Mouse (Mus musculus) MEL (cell line): Measurements from ENCODE around the gene Noxa1.

Experiments used
- CTCF ChIP-seq, 3 experiments: IDR thresholded peaks in 2 of 3; conservative IDR thresholded peaks in 1 of 3; 2 replicates each; pipeline ENCODE4 v1.5.1; 2011 to 2012; ENCODE audit warnings: low read length in 3 of 3, low read depth in 2 of 3, mild to moderate bottlenecking in 2 of 3, improper control_type of control experiment in 1 of 3, inconsistent platforms in 1 of 3, mixed read lengths in 1 of 3, moderate library complexity in 1 of 3; ENCODE audit not compliant: control insufficient read depth in 1 of 3, insufficient read depth in 1 of 3, poor library complexity in 1 of 3, severe bottlenecking in 1 of 3
- ELF1 ChIP-seq: IDR thresholded peaks from 2 replicates; pipeline ENCODE4 v1.6.1; 2014; ENCODE audit warnings: low read depth, mild to moderate bottlenecking, inconsistent platforms, low read length, improper control_type of control experiment, moderate library complexity
- EP300 ChIP-seq, 2 experiments: IDR thresholded peaks; 2 replicates each; pipeline ENCODE4 v1.6.1; 2011; ENCODE audit warnings: improper control_type of control experiment in 2 of 2, low read length in 2 of 2, low read depth in 1 of 2, mild to moderate bottlenecking in 1 of 2
- MAZ ChIP-seq: IDR thresholded peaks from 2 replicates; pipeline ENCODE4 v1.6.1; 2012; ENCODE audit warnings: low read depth, mild to moderate bottlenecking, inconsistent platforms, low read length, improper control_type of control experiment
- NELFE ChIP-seq: IDR thresholded peaks from 2 replicates; pipeline ENCODE4 v1.6.1; 2011; ENCODE audit warnings: low read depth, low read length, improper control_type of control experiment
- POLR2A ChIP-seq, 2 experiments: IDR thresholded peaks; 2 replicates each; pipeline ENCODE4 v1.6.1; 2011 to 2012; ENCODE audit warnings: low read length in 2 of 2, mild to moderate bottlenecking in 2 of 2, control low read depth in 1 of 2, improper control_type of control experiment in 1 of 2, low read depth in 1 of 2, moderate library complexity in 1 of 2; ENCODE audit not compliant: control insufficient read depth in 1 of 2, insufficient read depth in 1 of 2, poor library complexity in 1 of 2
- SMC3 ChIP-seq: IDR thresholded peaks from 2 replicates; pipeline ENCODE4 v1.6.1; 2011; ENCODE audit warnings: low read depth, low read length, improper control_type of control experiment
- TBP ChIP-seq: IDR thresholded peaks from 2 replicates; pipeline ENCODE4 v1.8.0; 2011; ENCODE audit warnings: low read depth, low read length, improper control_type of control experiment
- TCF12 ChIP-seq: IDR thresholded peaks from 2 replicates; pipeline ENCODE4 v1.6.1; 2014; ENCODE audit warnings: low read depth, mild to moderate bottlenecking, inconsistent platforms, low read length, improper control_type of control experiment, moderate library complexity

DNA sequence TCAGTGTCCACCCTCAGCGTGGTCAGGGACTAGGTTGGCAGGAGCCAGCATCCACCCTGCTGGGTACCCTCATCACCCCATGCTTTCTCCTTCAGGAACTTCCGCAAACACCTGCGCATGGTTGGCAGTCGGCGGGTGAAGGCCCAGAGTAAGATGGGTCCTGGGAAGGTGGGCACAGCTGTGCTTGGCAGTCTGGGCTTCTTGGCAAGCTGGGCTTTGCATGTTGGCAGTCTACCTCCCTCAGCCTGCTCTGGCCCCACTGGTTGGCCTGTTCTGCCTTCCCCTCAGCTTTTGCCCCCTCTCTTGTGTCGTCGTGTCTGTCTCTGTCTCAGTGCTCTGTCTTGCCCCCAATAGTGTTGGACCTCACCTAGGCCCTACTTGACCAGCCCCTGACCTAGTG, 36.0 kb downstream of the Noxa1 start:
- TF ChIP-seq CTCF (IDR thresholded peaks at IDR 0.05 in 2 of 3, conservative IDR thresholded peaks at IDR 0.05 in 1 of 3; ENCODE audit: control insufficient read depth in 1 of 3, insufficient read depth in 1 of 3, low read depth in 2 of 3, low read length in 3 of 3, poor library complexity in 1 of 3, severe bottlenecking in 1 of 3) (no peak), TBP (no peak), NELFE (no peak), EP300 (IDR thresholded peaks at IDR 0.05; ENCODE audit: low read depth in 1 of 2, low read length in 2 of 2) (no peak), POLR2A (IDR thresholded peaks at IDR 0.05; ENCODE audit: control insufficient read depth in 1 of 2, insufficient read depth in 1 of 2, low read depth in 1 of 2, low read length in 2 of 2, poor library complexity in 1 of 2) (no peak), TCF12 (no peak), SMC3 (no peak), ELF1 (no peak), MAZ (no peak)
